ENCODE assay signal across 8 mouse cellular contexts in the genomic region with DNA sequence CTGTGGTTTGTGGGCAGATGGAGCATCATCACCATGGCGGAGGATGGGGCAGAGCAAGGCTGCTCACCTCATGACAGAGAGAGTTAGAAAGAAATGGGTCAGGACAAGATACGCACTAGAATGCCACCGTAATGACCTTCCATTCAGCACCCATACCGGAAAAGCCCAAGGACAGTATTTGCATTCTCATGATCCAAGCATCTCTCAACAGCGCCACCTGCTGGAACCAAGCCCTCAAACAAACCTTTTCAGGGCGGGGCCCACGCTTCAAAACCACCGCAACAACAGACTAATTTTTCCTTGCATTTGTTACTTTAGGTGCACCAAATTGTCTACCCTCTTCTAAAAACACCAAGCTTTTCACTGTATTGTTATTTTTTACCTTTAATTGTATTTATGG. TPM values are rescaled to one million over a fixed set of nuclear protein-coding genes. Genes with fewer than 3 reads are reported as not detected.
DNase-seq lines count a peak whose midpoint lies in the region; ATAC-seq and TF ChIP-seq lines count a peak whose summit lies in the region.
"Had no signal": no experiment of that assay in that cellular context is flagged by ENCODE, and none has a peak within 500 bp of the region (broad histone marks: within the 10 kb centered on the region; RNA-seq: fewer than 3 reads in every experiment).

No protein-coding gene starts in this region.

- H3K4me3 ChIP-seq in liver, postnatal 0 days (ENCODE audit: low read depth, low read length) = no peak overlapping the region
- H3K4me3 ChIP-seq: neural tube, embryonic 13.5 days had no signal

- 52% methylated on average over 8 of the region's 8 CpGs for WGBS in liver, postnatal 0 days (ENCODE audit: insufficient replicate concordance)

- TF ChIP-seq CTCF in liver, postnatal 0 days (IDR thresholded peaks at IDR 0.05; ENCODE audit: low read depth) = peak; percentile 86

- TF ChIP-seq EP300 in liver, postnatal 0 days (IDR thresholded peaks at IDR 0.05; ENCODE audit: low read depth) = no peak

- H3K4me1 ChIP-seq in liver, postnatal 0 days (ENCODE audit: insufficient read depth) = no peaks in the 10 kb centered on the region
- H3K4me1 ChIP-seq: neural tube, embryonic 13.5 days had no signal

- no peaks in the 10 kb centered on the region for H3K27me3 ChIP-seq in liver, postnatal 0 days (ENCODE audit: insufficient read depth, low read length)
- H3K27me3 ChIP-seq: neural tube, embryonic 13.5 days had no signal

- ATAC-seq in inflammation-experienced regulatory T-cells, adult 6 months = peak; percentile 77
- no peak for ATAC-seq in liver, postnatal 0 days

- H3K27ac ChIP-seq in liver, postnatal 0 days (ENCODE audit: low read depth) = no peak overlapping the region
- H3K27ac ChIP-seq: neural tube, embryonic 13.5 days had no signal

- DNase-seq in ovary, postnatal 36 days (ENCODE audit: low spot score) = peak; percentile 19
- no peak for DNase-seq in ovary, adult 18-20 months (ENCODE audit: low spot score)
- DNase-seq in ZHBTc4 (ENCODE audit: low read depth, low spot score) = peak; percentile 89
- DNase-seq in cerebellum, postnatal 10 days = peak; percentile 71 to 81
- DNase-seq in liver, postnatal 0 days = peak; percentile 83
- peak; percentile 5 for DNase-seq in skeletal muscle tissue, adult 2 months (ENCODE audit: low read depth, low spot score)

- H3K9me3 ChIP-seq in liver, postnatal 0 days (ENCODE audit: low read length) = no peaks in the 10 kb centered on the region

- H3K9ac ChIP-seq in liver, postnatal 0 days (replicated peaks) = no peak overlapping the region
- H3K9ac ChIP-seq: neural tube, embryonic 13.5 days had no signal

- H3K36me3 ChIP-seq in liver, postnatal 0 days (replicated peaks; ENCODE audit: insufficient read depth, low read length) = no peaks in the 10 kb centered on the region
- H3K36me3 ChIP-seq: neural tube, embryonic 13.5 days had no signal

- no peak overlapping the region for H3K4me2 ChIP-seq in liver, postnatal 0 days (ENCODE audit: low read depth, low read length)
- H3K4me2 ChIP-seq: neural tube, embryonic 13.5 days had no signal

RNA-seq across cellular contexts. Expression of gene Tex50, which starts 21.6 kb away (rescaled TPM):
- polyA plus RNA-seq in inflammation-experienced regulatory T-cells, adult 6 months (2017; shearing (Covaris generic)) = not detected
- not detected in 2 replicates for polyA plus RNA-seq in liver, postnatal 0 days (2015; fragmentation: Nextera tagmentation; extraction: Ambion mirVana)

RNA-seq across cellular contexts. Expression of gene Ankrd45, which starts 38.2 kb away (rescaled TPM):
- polyA plus RNA-seq in inflammation-experienced regulatory T-cells, adult 6 months (2017; shearing (Covaris generic)) = not detected
- polyA plus RNA-seq in liver, postnatal 0 days (2015; fragmentation: Nextera tagmentation; extraction: Ambion mirVana) = not detected in 2 replicates

RNA-seq across cellular contexts. Expression of gene Klhl20, which starts 49.4 kb away (rescaled TPM):
- 10 to 100 TPM; 27.7 to 38.6 (median 30.0) TPM for polyA plus RNA-seq in inflammation-experienced regulatory T-cells, adult 6 months (2017; shearing (Covaris generic))
- polyA plus RNA-seq in liver, postnatal 0 days (2015; fragmentation: Nextera tagmentation; extraction: Ambion mirVana) = 3.6 and 3.9 TPM in 2 replicates
